Mouse (Mus musculus) kidney, embryonic 15.5 days (tissue): Measurements from ENCODE around the gene Fam131b. TPM values are rescaled to one million over a fixed set of nuclear protein-coding genes. Genes with fewer than 3 reads are reported as not detected.
A peak's percentile ranks its signal among the peaks of the same experiment; 100 is the strongest.

Source experiments
- ATAC-seq: fragments of 200-750 bp; cut with Nextera tagmentation; replicated peaks from 2 replicates; pipeline ENCODE4 v1.8.0; 2017; ENCODE audit warnings: moderate TSS enrichment; ENCODE audit not compliant: low FRiP score
- H3K27ac ChIP-seq: fragments of 300-500 bp; sonication (generic); 2 replicates; pipeline ENCODE4 v1.5.1; 2015; ENCODE audit warnings: mild to moderate bottlenecking, inconsistent platforms
- H3K27me3 ChIP-seq: fragments of 300-500 bp; sonication (generic); 2 replicates; pipeline ENCODE4 v1.6.1; 2015; ENCODE audit warnings: inconsistent platforms
- H3K36me3 ChIP-seq: fragments of 300-500 bp; sonication (generic); 2 replicates; pipeline ENCODE4 v1.6.1; 2015; ENCODE audit warnings: inconsistent platforms
- H3K4me1 ChIP-seq: fragments of 300-500 bp; sonication (generic); 2 replicates; pipeline ENCODE4 v1.6.1; 2015; ENCODE audit warnings: inconsistent platforms
- H3K4me2 ChIP-seq: fragments of 300-500 bp; sonication (generic); 2 replicates; pipeline ENCODE4 v1.6.1; 2015; ENCODE audit warnings: moderate library complexity, mild to moderate bottlenecking, inconsistent platforms
- H3K4me3 ChIP-seq: fragments of 300-500 bp; sonication (generic); replicated peaks from 2 replicates; pipeline ENCODE4 v1.5.1; 2015; ENCODE audit warnings: mild to moderate bottlenecking, inconsistent platforms
- H3K9ac ChIP-seq: fragments of 300-500 bp; sonication (generic); 2 replicates; pipeline ENCODE4 v1.6.1; 2015; ENCODE audit warnings: mild to moderate bottlenecking, inconsistent platforms
- H3K9me3 ChIP-seq: fragments of 300-500 bp; sonication (generic); replicated peaks from 2 replicates; pipeline ENCODE4 v1.6.1; 2016; ENCODE audit warnings: inconsistent platforms
- WGBS: fragments of 180-500 bp; shearing (Covaris S2); methylation state at CpG from one replicate; pipeline ENCODE4 v1.1.7; 2015; ENCODE audit warnings: mixed read lengths; 5-methylcytosine and 5-hydroxymethylcytosine counted together
- polyA plus RNA-seq: library from polyadenylated mRNA; unstranded; fragments of >200 nt; fragmentation: Nextera tagmentation; extraction: Ambion mirVana; gene quantifications from 2 replicates; pipeline ENCODE4 v1.2.1, GENCODE M21; 2015

Fam131b gene
- polyA plus RNA-seq, 1 experiment from 2014 or later = 0.26 TPM

- no peak overlapping the region for H3K27ac ChIP-seq
- ATAC-seq = no peak
- peaks cover 11% of the 10 kb centered on the region for H3K4me1 ChIP-seq
- no peak overlapping the region for H3K4me2 ChIP-seq
- no peak overlapping the region for H3K4me3 ChIP-seq
- 0 out of 2 replicates have a peak, but pooled peaks cover 4% of the 10 kb centered on the region for H3K27me3 ChIP-seq
- WGBS = 90% methylated on average over 1 of the region's 1 CpGs
- no peaks in the 10 kb centered on the region for H3K9me3 ChIP-seq
- H3K9ac ChIP-seq = no peak overlapping the region
- no peaks in the 10 kb centered on the region for H3K36me3 ChIP-seq
Observed at GRCm38 (mm10) chr6:42344255-42344654, 19.8 kb upstream of the Fam131b start.

- no peaks in the 10 kb centered on the region for H3K9me3 ChIP-seq
- peaks cover 5% of the 10 kb centered on the region for H3K4me1 ChIP-seq
- no peak overlapping the region for H3K27ac ChIP-seq
- no peak overlapping the region for H3K4me3 ChIP-seq
- WGBS = 76% methylated on average over 9 of the region's 9 CpGs
- H3K4me2 ChIP-seq = no peak overlapping the region
- H3K36me3 ChIP-seq = no peaks in the 10 kb centered on the region
- ATAC-seq = no peak
- 0 out of 2 replicates have a peak, but pooled peaks cover 4% of the 10 kb centered on the region for H3K27me3 ChIP-seq
- no peak overlapping the region for H3K9ac ChIP-seq
Observed at GRCm38 (mm10) chr6:42343361-42344120, 19.1 kb upstream of the Fam131b start.

- H3K4me1 ChIP-seq = no peaks in the 10 kb centered on the region
- H3K36me3 ChIP-seq = no peaks in the 10 kb centered on the region
- H3K4me3 ChIP-seq = no peak overlapping the region
- H3K4me2 ChIP-seq = no peak overlapping the region
- no peaks in the 10 kb centered on the region for H3K9me3 ChIP-seq
- ATAC-seq = no peak
- 79% methylated on average over 1 of the region's 1 CpGs for WGBS
- H3K27me3 ChIP-seq = no peaks in the 10 kb centered on the region
- no peak overlapping the region for H3K27ac ChIP-seq
- no peak overlapping the region for H3K9ac ChIP-seq
Observed at GRCm38 (mm10) chr6:42342171-42342570, 17.7 kb upstream of the Fam131b start.

GRCm38 (mm10) chr6:42339981-42340380, 15.5 kb upstream of the Fam131b start:
- 81% methylated on average over 5 of the region's 5 CpGs for WGBS
- no peak for ATAC-seq

GRCm38 (mm10) chr6:42339189-42339588, 14.7 kb upstream of the Fam131b start:
- H3K4me2 ChIP-seq = no peak overlapping the region
- no peaks in the 10 kb centered on the region for H3K27me3 ChIP-seq
- H3K4me1 ChIP-seq = no peaks in the 10 kb centered on the region
- H3K36me3 ChIP-seq = no peaks in the 10 kb centered on the region
- H3K9ac ChIP-seq = no peak overlapping the region
- WGBS = 80% methylated on average over 2 of the region's 2 CpGs
- H3K4me3 ChIP-seq = no peak overlapping the region
- H3K9me3 ChIP-seq = no peaks in the 10 kb centered on the region
- no peak for ATAC-seq
- H3K27ac ChIP-seq = no peak overlapping the region

More at GRCm38 (mm10) chr6:42339981-42340380, 15.5 kb upstream of the Fam131b start:
- H3K36me3 ChIP-seq = no peaks in the 10 kb centered on the region
- H3K9me3 ChIP-seq = no peaks in the 10 kb centered on the region
- no peaks in the 10 kb centered on the region for H3K27me3 ChIP-seq
- H3K9ac ChIP-seq = no peak overlapping the region
- H3K27ac ChIP-seq = no peak overlapping the region
- no peak overlapping the region for H3K4me2 ChIP-seq
- no peaks in the 10 kb centered on the region for H3K4me1 ChIP-seq
- no peak overlapping the region for H3K4me3 ChIP-seq

GRCm38 (mm10) chr6:42330946-42331345, 6.5 kb upstream of the Fam131b start:
- Histone ChIP-seq H3K27ac (no peak overlapping the region), H3K4me2 (no peak overlapping the region), H3K4me1 (no peaks in the 10 kb centered on the region), H3K27me3 (no peaks in the 10 kb centered on the region), H3K36me3 (no peaks in the 10 kb centered on the region), H3K4me3 (no peak overlapping the region), H3K9ac (no peak overlapping the region), H3K9me3 (no peaks in the 10 kb centered on the region)
- no peak for ATAC-seq
- 80% methylated on average over 3 of the region's 3 CpGs for WGBS

GRCm38 (mm10) chr6:42330216-42330615, 5.8 kb upstream of the Fam131b start:
- H3K27me3 ChIP-seq = no peaks in the 10 kb centered on the region
- H3K36me3 ChIP-seq = no peaks in the 10 kb centered on the region
- no peak overlapping the region for H3K9ac ChIP-seq
- no peak overlapping the region for H3K27ac ChIP-seq
- H3K4me3 ChIP-seq = no peak overlapping the region
- ATAC-seq = 0 out of 2 replicates have a peak, but pooled peaks have one; percentile 18
- no peak overlapping the region for H3K4me2 ChIP-seq
- WGBS = 64% methylated on average over 3 of the region's 3 CpGs
- no peaks in the 10 kb centered on the region for H3K9me3 ChIP-seq
- peaks cover 1% of the 10 kb centered on the region; the same call in 1 of the 2 replicates for H3K4me1 ChIP-seq

GRCm38 (mm10) chr6:42328757-42329156, 4.3 kb upstream of the Fam131b start:
- no peak for ATAC-seq
- H3K36me3 ChIP-seq = no peaks in the 10 kb centered on the region
- H3K9ac ChIP-seq = no peak overlapping the region
- H3K4me1 ChIP-seq = peaks cover 16% of the 10 kb centered on the region
- H3K9me3 ChIP-seq = no peaks in the 10 kb centered on the region
- H3K27me3 ChIP-seq = peaks cover 11% of the 10 kb centered on the region
- H3K4me3 ChIP-seq = no peak overlapping the region
- no peak overlapping the region for H3K27ac ChIP-seq
- no peak overlapping the region for H3K4me2 ChIP-seq
- 76% methylated on average over 3 of the region's 3 CpGs for WGBS

GRCm38 (mm10) chr6:42326509-42326908, 2.1 kb upstream of the Fam131b start:
- no peak overlapping the region for H3K4me2 ChIP-seq
- no peak overlapping the region for H3K4me3 ChIP-seq
- peaks cover 22% of the 10 kb centered on the region for H3K4me1 ChIP-seq
- H3K9me3 ChIP-seq = no peaks in the 10 kb centered on the region
- peaks cover 34% of the 10 kb centered on the region for H3K27me3 ChIP-seq
- H3K9ac ChIP-seq = no peak overlapping the region
- H3K36me3 ChIP-seq = no peaks in the 10 kb centered on the region
- ATAC-seq = no peak
- 85% methylated on average over 3 of the region's 3 CpGs for WGBS
- no peak overlapping the region for H3K27ac ChIP-seq

GRCm38 (mm10) chr6:42325268-42325609, 796 bp upstream of the Fam131b start:
- H3K9ac ChIP-seq = 0 out of 2 replicates have a peak overlapping the region, but pooled peaks have one; percentile 53
- ATAC-seq = no peak
- 7% methylated on average over 7 of the region's 7 CpGs for WGBS

GRCm38 (mm10) chr6:42324067-42324481, 369 bp downstream of the Fam131b start:
- peaks cover 22% of the 10 kb centered on the region for H3K4me1 ChIP-seq
- under 1% methylated on average over 21 of the region's 32 CpGs for WGBS
- peak overlapping the region; percentile 99 for H3K4me2 ChIP-seq
- ATAC-seq = peak; percentile 74
- peaks cover 43% of the 10 kb centered on the region for H3K27me3 ChIP-seq
- peak overlapping the region; percentile 67 for H3K4me3 ChIP-seq
- no peaks in the 10 kb centered on the region for H3K9me3 ChIP-seq
- no peak overlapping the region for H3K27ac ChIP-seq
- peak overlapping the region; percentile 53 for H3K9ac ChIP-seq
- no peaks in the 10 kb centered on the region for H3K36me3 ChIP-seq

More at GRCm38 (mm10) chr6:42325268-42325609, 796 bp upstream of the Fam131b start:
- peaks cover 43% of the 10 kb centered on the region for H3K27me3 ChIP-seq
- H3K4me2 ChIP-seq = peak overlapping the region; percentile 99
- no peaks in the 10 kb centered on the region for H3K36me3 ChIP-seq
- peaks cover 22% of the 10 kb centered on the region for H3K4me1 ChIP-seq
- H3K4me3 ChIP-seq = peak overlapping the region; percentile 67
- no peaks in the 10 kb centered on the region for H3K9me3 ChIP-seq
- no peak overlapping the region for H3K27ac ChIP-seq

- 2% methylated on average over 26 of the region's 28 CpGs for WGBS
- ATAC-seq = peak; percentile 57; the same call in 1 of the 2 replicates
Observed at GRCm38 (mm10) chr6:42323371-42324066, 924 bp downstream of the Fam131b start.

More at GRCm38 (mm10) chr6:42323371-42324066, 924 bp downstream of the Fam131b start:
- H3K36me3 ChIP-seq = no peaks in the 10 kb centered on the region
- H3K4me1 ChIP-seq = peaks cover 22% of the 10 kb centered on the region
- no peak overlapping the region for H3K27ac ChIP-seq
- peak overlapping the region; percentile 53 for H3K9ac ChIP-seq
- H3K4me2 ChIP-seq = peak overlapping the region; percentile 99
- H3K27me3 ChIP-seq = peaks cover 43% of the 10 kb centered on the region
- H3K4me3 ChIP-seq = peak overlapping the region; percentile 67
- H3K9me3 ChIP-seq = no peaks in the 10 kb centered on the region
